Mouse (Mus musculus) thymus, adult 2 months (tissue): ENCODE measurements around the gene St6galnac6.

ENCODE experiments used
- CTCF ChIP-seq: fragments of 200-500 bp; IDR thresholded peaks from 2 replicates; pipeline ENCODE4 v1.5.1; 2012; ENCODE audit warnings: mild to moderate bottlenecking, control low read depth, low read length, moderate library complexity, borderline replicate concordance; ENCODE audit not compliant: control insufficient read depth, poor library complexity, insufficient read depth; ENCODE audit errors: extremely low read depth
- POLR2A ChIP-seq: fragments of 200-500 bp; IDR thresholded peaks from 2 replicates; pipeline ENCODE4 v1.6.1; 2012; ENCODE audit warnings: mild to moderate bottlenecking, low read length, control low read depth, moderate library complexity; ENCODE audit not compliant: control insufficient read depth, poor library complexity, insufficient read depth; ENCODE audit errors: extremely low read depth

GRCm38 (mm10) chr2:32636617-32637016 lies 37.1 kb downstream of the St6galnac6 start:
- TF ChIP-seq POLR2A: no peak
- TF ChIP-seq CTCF: no peak
